Mouse (Mus musculus): Measurements from ENCODE around the gene Atg4a.

The Atg4a gene

GRCm38 (mm10) chrX:140956272-140956940, at the start of gene Atg4a, which contains the start of gene Psmd10:
TSS of gene Atg4a (plus strand) at chrX:140956907.
TSS of gene Psmd10 (minus strand) at chrX:140956728.
- DNase-seq (ENCODE audit: low read depth, low spot score), result peak; percentile 97

GRCm38 (mm10) chrX:140907360-140907759, 49.3 kb upstream of the Atg4a start, which contains the start of gene Vsig1:
TSS of gene Vsig1 (plus strand) at chrX:140907608.
- DNase-seq (ENCODE audit: low read depth, low spot score), result no peak

GRCm38 (mm10) chrX:140921321-140921720, 35.4 kb upstream of the Atg4a start:
- no peak for DNase-seq (ENCODE audit: low read depth, low spot score)

- no peak for DNase-seq (ENCODE audit: low read depth, low spot score)
Observed at GRCm38 (mm10) chrX:140932066-140932465, 24.6 kb upstream of the Atg4a start.

- DNase-seq (ENCODE audit: low read depth, low spot score), result no peak
Observed at GRCm38 (mm10) chrX:140933263-140933662, 23.4 kb upstream of the Atg4a start.

GRCm38 (mm10) chrX:140936271-140936670, 20.4 kb upstream of the Atg4a start:
- peak; percentile 65 for DNase-seq (ENCODE audit: low read depth, low spot score)

GRCm38 (mm10) chrX:140953618-140954017, 3.1 kb upstream of the Atg4a start:
- DNase-seq (ENCODE audit: low read depth, low spot score), result no peak

- DNase-seq (ENCODE audit: low read depth, low spot score), result no peak
Observed at GRCm38 (mm10) chrX:140956959-140957358, 252 bp downstream of the Atg4a start.

- no peak for DNase-seq (ENCODE audit: low read depth, low spot score)
Observed at GRCm38 (mm10) chrX:140978943-140979342, 22.2 kb downstream of the Atg4a start.

GRCm38 (mm10) chrX:140979546-140979945, 22.8 kb downstream of the Atg4a start:
- no peak for DNase-seq (ENCODE audit: low read depth, low spot score)

GRCm38 (mm10) chrX:140980163-140980562, 23.5 kb downstream of the Atg4a start:
- no peak for DNase-seq (ENCODE audit: low read depth, low spot score)

- DNase-seq (ENCODE audit: low read depth, low spot score), result no peak
Observed at GRCm38 (mm10) chrX:140983206-140983960, 26.7 kb downstream of the Atg4a start.

- DNase-seq (ENCODE audit: low read depth, low spot score), result no peak
Observed at GRCm38 (mm10) chrX:140984795-140985194, 28.1 kb downstream of the Atg4a start.

GRCm38 (mm10) chrX:140985256-140985655, 28.5 kb downstream of the Atg4a start:
- no peak for DNase-seq (ENCODE audit: low read depth, low spot score)

- DNase-seq (ENCODE audit: low read depth, low spot score), result no peak
Observed at GRCm38 (mm10) chrX:140996909-140997516, 40.3 kb downstream of the Atg4a start.

- no peak for DNase-seq (ENCODE audit: low read depth, low spot score)
Observed at GRCm38 (mm10) chrX:140997912-140998545, 41.3 kb downstream of the Atg4a start.

- no peak for DNase-seq (ENCODE audit: low read depth, low spot score)
Observed at GRCm38 (mm10) chrX:140998885-140999284, 42.2 kb downstream of the Atg4a start.

- no peak for DNase-seq (ENCODE audit: low read depth, low spot score)
Observed at GRCm38 (mm10) chrX:141149705-141150104, 193.0 kb downstream of the Atg4a start.

GRCm38 (mm10) chrX:141150290-141150689, 193.6 kb downstream of the Atg4a start:
- no peak for DNase-seq (ENCODE audit: low read depth, low spot score)

- DNase-seq (ENCODE audit: low read depth, low spot score), result no peak
Observed at GRCm38 (mm10) chrX:141151182-141151581, 194.5 kb downstream of the Atg4a start.

- peak; percentile 16 for DNase-seq (ENCODE audit: low read depth, low spot score)
Observed at GRCm38 (mm10) chrX:141156696-141157095, 200.0 kb downstream of the Atg4a start.

GRCm38 (mm10) chrX:141157626-141158025, 200.9 kb downstream of the Atg4a start:
- DNase-seq (ENCODE audit: low read depth, low spot score), result no peak
